Mouse (Mus musculus): Measurements from ENCODE around the gene Asb17.

DNA sequence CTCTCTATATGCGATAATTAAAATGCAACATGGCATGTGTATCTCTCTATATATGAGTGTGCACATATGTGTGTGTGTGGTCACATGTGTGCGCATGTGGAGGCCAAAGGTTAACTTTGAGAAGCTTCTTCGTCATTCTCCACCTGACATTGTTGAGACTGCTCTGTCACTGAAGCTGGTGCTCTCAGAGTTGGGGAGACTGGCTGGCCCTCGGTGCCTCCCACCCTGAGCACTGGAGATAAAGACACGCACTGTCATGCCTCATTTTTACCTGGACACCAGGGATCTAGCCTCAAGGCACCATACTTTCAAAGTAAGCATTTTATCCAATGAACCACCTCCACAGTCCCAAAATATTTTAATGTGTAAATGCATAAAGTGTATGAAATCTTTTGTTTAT, 41.4 kb upstream of the Asb17 start:
- no peak for TF ChIP-seq CTCF (IDR thresholded peaks at IDR 0.05; ENCODE audit: borderline replicate concordance, extremely low read depth, insufficient read depth, insufficient read length)
- no peak for TF ChIP-seq POLR2A (IDR thresholded peaks at IDR 0.05; ENCODE audit: borderline replicate concordance, extremely low read depth, insufficient read depth, insufficient read length, poor library complexity, severe bottlenecking)

All from brain, embryonic 14.5 days (tissue).